Mouse (Mus musculus) kidney, embryonic 15.5 days (tissue): ENCODE data around the gene Smc3. TPM values are rescaled to one million over a fixed set of nuclear protein-coding genes. Genes with fewer than 3 reads are reported as not detected.

Experiments
- ATAC-seq: fragments of 200-750 bp; cut with Nextera tagmentation; replicated peaks from 2 replicates; pipeline ENCODE4 v1.8.0; 2017; ENCODE audit warnings: moderate TSS enrichment; ENCODE audit not compliant: low FRiP score
- H3K27ac ChIP-seq: fragments of 300-500 bp; sonication (generic); 2 replicates; pipeline ENCODE4 v1.5.1; 2015; ENCODE audit warnings: mild to moderate bottlenecking, inconsistent platforms
- H3K27me3 ChIP-seq: fragments of 300-500 bp; sonication (generic); 2 replicates; pipeline ENCODE4 v1.6.1; 2015; ENCODE audit warnings: inconsistent platforms
- H3K36me3 ChIP-seq: fragments of 300-500 bp; sonication (generic); 2 replicates; pipeline ENCODE4 v1.6.1; 2015; ENCODE audit warnings: inconsistent platforms
- H3K4me1 ChIP-seq: fragments of 300-500 bp; sonication (generic); 2 replicates; pipeline ENCODE4 v1.6.1; 2015; ENCODE audit warnings: inconsistent platforms
- H3K4me2 ChIP-seq: fragments of 300-500 bp; sonication (generic); 2 replicates; pipeline ENCODE4 v1.6.1; 2015; ENCODE audit warnings: moderate library complexity, mild to moderate bottlenecking, inconsistent platforms
- H3K4me3 ChIP-seq: fragments of 300-500 bp; sonication (generic); replicated peaks from 2 replicates; pipeline ENCODE4 v1.5.1; 2015; ENCODE audit warnings: mild to moderate bottlenecking, inconsistent platforms
- H3K9ac ChIP-seq: fragments of 300-500 bp; sonication (generic); 2 replicates; pipeline ENCODE4 v1.6.1; 2015; ENCODE audit warnings: mild to moderate bottlenecking, inconsistent platforms
- H3K9me3 ChIP-seq: fragments of 300-500 bp; sonication (generic); replicated peaks from 2 replicates; pipeline ENCODE4 v1.6.1; 2016; ENCODE audit warnings: inconsistent platforms
- WGBS: fragments of 180-500 bp; shearing (Covaris S2); methylation state at CpG from one replicate; pipeline ENCODE4 v1.1.7; 2015; ENCODE audit warnings: mixed read lengths; 5-methylcytosine and 5-hydroxymethylcytosine counted together
- polyA plus RNA-seq: library from polyadenylated mRNA; unstranded; fragments of >200 nt; fragmentation: Nextera tagmentation; extraction: Ambion mirVana; gene quantifications from 2 replicates; pipeline ENCODE4 v1.2.1, GENCODE M21; 2015

Smc3 gene
- polyA plus RNA-seq, 1 experiment from 2014 or later, result 74.7 TPM

DNA sequence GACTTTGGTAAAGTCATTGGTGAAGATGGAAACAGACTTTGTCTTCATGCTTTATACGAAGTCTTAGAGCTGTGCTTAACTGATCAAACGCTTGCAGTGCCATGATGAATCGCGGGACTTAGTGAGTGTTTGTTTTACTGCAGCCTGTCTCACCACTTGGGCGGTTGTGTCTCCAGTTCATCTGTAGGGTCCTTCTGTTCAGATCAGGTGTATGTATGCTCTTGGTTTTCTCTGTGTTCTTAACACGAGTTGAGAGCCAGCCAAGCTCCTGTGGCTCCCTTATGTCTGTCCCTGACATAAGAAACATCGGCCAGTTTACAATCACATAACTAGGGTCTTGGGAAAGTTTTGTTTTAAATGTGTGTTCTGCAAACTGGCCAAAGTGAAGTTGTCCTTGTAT is 79.8 kb downstream of the Smc3 start:
- H3K27ac ChIP-seq, result no peak overlapping the region
- H3K27me3 ChIP-seq, result peaks cover 63% of the 10 kb centered on the region
- peaks cover 13% of the 10 kb centered on the region for H3K4me1 ChIP-seq
- 82% methylated on average over 7 of the region's 7 CpGs for WGBS
- no peaks in the 10 kb centered on the region for H3K36me3 ChIP-seq
- H3K9ac ChIP-seq, result no peak overlapping the region
- no peak for ATAC-seq
- H3K9me3 ChIP-seq, result no peaks in the 10 kb centered on the region
- H3K4me2 ChIP-seq, result no peak overlapping the region
- H3K4me3 ChIP-seq, result no peak overlapping the region

DNA sequence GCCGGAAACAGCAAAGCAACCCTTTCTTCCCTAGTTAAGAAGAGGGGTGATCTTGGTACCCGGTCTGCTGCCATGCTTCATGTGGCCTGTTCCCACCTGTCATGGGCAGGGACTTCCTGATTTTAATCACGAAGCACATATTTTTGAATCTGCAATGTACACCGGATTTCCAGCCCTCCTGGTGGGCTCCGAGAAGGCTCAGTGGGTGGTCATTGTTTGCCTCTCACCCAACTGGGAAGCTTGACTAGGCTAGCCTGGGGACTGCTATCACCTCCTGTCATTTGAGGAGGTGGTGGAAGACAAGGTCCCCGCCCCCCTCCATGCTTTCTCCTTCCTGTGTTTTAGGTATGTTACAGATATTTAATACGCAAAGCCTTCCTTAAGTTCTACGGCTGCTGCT is 82.2 kb downstream of the Smc3 start:
- H3K27me3 ChIP-seq, result peaks cover 39% of the 10 kb centered on the region
- ATAC-seq, result no peak
- no peaks in the 10 kb centered on the region for H3K9me3 ChIP-seq
- no peak overlapping the region for H3K27ac ChIP-seq
- H3K4me2 ChIP-seq, result no peak overlapping the region
- no peak overlapping the region for H3K9ac ChIP-seq
- WGBS, result 44% methylated on average over 8 of the region's 8 CpGs
- no peak overlapping the region for H3K4me3 ChIP-seq
- peaks cover 3% of the 10 kb centered on the region; the same call in 1 of the 2 replicates for H3K4me1 ChIP-seq
- no peaks in the 10 kb centered on the region for H3K36me3 ChIP-seq

DNA sequence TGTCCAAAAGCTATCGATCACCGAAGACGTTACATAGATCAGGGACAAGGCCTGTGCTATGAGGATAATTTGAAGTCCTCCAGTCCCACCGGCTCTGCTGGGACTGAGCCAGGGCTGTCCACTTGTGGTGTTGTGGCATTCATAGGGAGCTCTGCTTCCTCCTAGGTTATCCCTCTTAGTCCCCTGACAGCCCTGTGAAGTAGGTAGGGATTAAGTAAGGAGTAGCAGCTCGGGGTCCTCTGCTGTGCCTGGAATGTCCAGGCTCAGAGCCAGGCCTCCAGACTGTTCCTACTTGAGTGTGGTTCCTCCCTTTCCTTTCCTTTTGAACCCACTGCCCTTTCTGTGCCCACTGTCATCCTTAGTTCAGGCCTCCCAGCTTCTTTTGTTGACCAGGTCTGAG is 87.4 kb downstream of the Smc3 start:
- Histone ChIP-seq H3K9me3 (no peaks in the 10 kb centered on the region), H3K4me1 (0 out of 2 replicates have a peak, but pooled peaks cover 3% of the 10 kb centered on the region), H3K27me3 (peaks cover 10% of the 10 kb centered on the region), H3K4me2 (no peak overlapping the region), H3K4me3 (no peak overlapping the region), H3K9ac (no peak overlapping the region), H3K27ac (no peak overlapping the region), H3K36me3 (no peaks in the 10 kb centered on the region)
- WGBS, result 81% methylated on average over 5 of the region's 5 CpGs
- ATAC-seq, result no peak

DNA sequence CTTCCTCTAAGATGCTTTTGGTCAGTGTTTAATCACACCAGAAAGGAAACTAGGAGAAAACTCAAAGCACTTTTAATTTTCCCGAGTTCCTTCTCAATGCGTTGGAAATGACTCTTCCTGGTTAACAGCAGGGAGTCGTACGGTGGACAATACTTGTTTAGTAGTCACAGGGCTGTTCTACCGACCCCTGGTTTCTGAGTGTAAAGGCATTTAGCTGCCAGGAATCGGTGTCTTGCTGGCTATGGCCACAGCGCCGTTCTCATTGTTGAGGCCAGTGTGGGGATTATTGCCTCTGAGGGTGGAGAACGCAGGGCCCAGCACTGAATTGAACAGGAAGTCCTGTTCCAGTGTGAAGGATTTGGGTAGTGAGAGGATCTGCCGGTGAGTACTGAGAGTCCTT is 90.6 kb downstream of the Smc3 start:
- Histone ChIP-seq H3K36me3 (no peaks in the 10 kb centered on the region), H3K4me2 (no peak overlapping the region), H3K9me3 (no peaks in the 10 kb centered on the region), H3K9ac (no peak overlapping the region), H3K4me1 (0 out of 2 replicates have a peak, but pooled peaks cover 3% of the 10 kb centered on the region), H3K27me3 (no peaks in the 10 kb centered on the region), H3K27ac (no peak overlapping the region), H3K4me3 (no peak overlapping the region)
- ATAC-seq, result no peak
- 70% methylated on average over 10 of the region's 10 CpGs for WGBS

DNA sequence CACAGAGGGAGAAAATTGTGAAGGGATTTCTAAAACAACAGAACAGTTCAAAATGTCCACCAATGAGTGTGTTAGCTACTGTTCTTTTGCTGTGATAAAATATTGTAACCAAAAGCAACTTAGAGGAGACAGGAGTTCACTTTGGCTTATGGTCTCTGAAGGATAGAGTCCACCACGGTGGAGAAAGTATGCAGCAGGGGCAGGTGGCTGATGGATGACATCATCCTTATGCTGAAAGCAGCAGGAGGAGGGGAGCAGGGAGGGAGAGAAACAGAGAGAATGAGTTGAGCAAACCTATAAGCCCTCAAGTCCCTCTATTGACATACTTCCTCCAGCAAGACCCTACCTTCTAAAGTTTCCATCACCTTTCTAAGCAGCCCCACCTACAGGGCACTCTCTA is 93.8 kb downstream of the Smc3 start:
- H3K27me3 ChIP-seq, result no peaks in the 10 kb centered on the region
- no peaks in the 10 kb centered on the region for H3K9me3 ChIP-seq
- WGBS, result 38% methylated on average over 1 of the region's 1 CpGs
- H3K9ac ChIP-seq, result no peak overlapping the region
- no peak overlapping the region for H3K4me3 ChIP-seq
- peaks cover 12% of the 10 kb centered on the region; the same call in 1 of the 2 replicates for H3K4me1 ChIP-seq
- no peaks in the 10 kb centered on the region for H3K36me3 ChIP-seq
- no peak overlapping the region for H3K4me2 ChIP-seq
- ATAC-seq, result no peak
- H3K27ac ChIP-seq, result no peak overlapping the region

Other genes starting within 250 kb of the Smc3 start
- not detected in 2 replicates for gene Gm10197, start 228.6 kb upstream of the Smc3 start, polyA plus RNA-seq
- 40.6 and 45.1 TPM in 2 replicates for gene Smndc1, start 209.8 kb upstream of the Smc3 start, polyA plus RNA-seq
- 11.0 and 11.1 TPM in 2 replicates for gene Dusp5, start 71.3 kb upstream of the Smc3 start, polyA plus RNA-seq
- 381 and 430 TPM in 2 replicates for gene Nutf2-ps1, start 11.3 kb upstream of the Smc3 start, polyA plus RNA-seq
- 2.9 and 3.0 TPM in 2 replicates for gene Rbm20, start 76.9 kb downstream of the Smc3 start, polyA plus RNA-seq